Mouse (Mus musculus) MEL (cell line): ENCODE results near the gene Decr2. TPM values are rescaled to one million over a fixed set of nuclear protein-coding genes. Genes with fewer than 3 reads are reported as not detected.
"Not testable (repeated sequence)": the region's sequence is repeated elsewhere in the genome, so short reads cannot be mapped to it uniquely, and the experiment has no call there.

Experiments used
- DNase-seq: peaks from one replicate; pipeline ENCODE4 v3.0.0; 2011; ENCODE audit warnings: low read depth, low spot score
- H3K27ac ChIP-seq: 2 replicates; pipeline ENCODE4 v1.5.1; 2012; ENCODE audit warnings: low read depth, mild to moderate bottlenecking, control low read depth, low read length, moderate library complexity; ENCODE audit not compliant: control insufficient read depth
- H3K27me3 ChIP-seq, 2 experiments: fragments of 150-350 bp in 1 of 2; sonication (generic) in 1 of 2; 2 replicates each; pipeline ENCODE4 v1.6.1; 2012; ENCODE audit warnings: low read length in 2 of 2, mild to moderate bottlenecking in 2 of 2, improper control_type of control experiment in 1 of 2, moderate library complexity in 1 of 2; ENCODE audit not compliant: insufficient read depth in 2 of 2, control insufficient read depth in 1 of 2
- H3K36me3 ChIP-seq, 2 experiments: 2 replicates each; pipeline ENCODE4 v1.6.1; 2012 to 2014; ENCODE audit warnings: low read length in 2 of 2, improper control_type of control experiment in 1 of 2, inconsistent platforms in 1 of 2, mild to moderate bottlenecking in 1 of 2; ENCODE audit not compliant: insufficient read depth in 2 of 2, control insufficient read depth in 1 of 2
- H3K4me1 ChIP-seq, 2 experiments: fragments of 150-350 bp in 1 of 2; sonication (generic) in 1 of 2; 2 replicates each; pipeline ENCODE4 v1.6.1; 2012; ENCODE audit warnings: low read length in 2 of 2, improper control_type of control experiment in 1 of 2, mild to moderate bottlenecking in 1 of 2; ENCODE audit not compliant: insufficient read depth in 2 of 2, control insufficient read depth in 1 of 2
- H3K4me3 ChIP-seq, 2 experiments: fragments of 150-350 bp in 1 of 2; sonication (generic) in 1 of 2; 2 replicates each; pipeline ENCODE4 v1.5.1; 2012; ENCODE audit warnings: low read depth in 2 of 2, low read length in 2 of 2, mild to moderate bottlenecking in 2 of 2, moderate library complexity in 2 of 2, control low read depth in 1 of 2, improper control_type of control experiment in 1 of 2; ENCODE audit not compliant: control insufficient read depth in 1 of 2, insufficient read depth in 1 of 2
- H3K79me2 ChIP-seq: 2 replicates; pipeline ENCODE4 v1.6.1; 2012; ENCODE audit warnings: mild to moderate bottlenecking, low read length, moderate library complexity; ENCODE audit not compliant: control insufficient read depth, poor library complexity, insufficient read depth
- H3K9ac ChIP-seq: 2 replicates; pipeline ENCODE4 v1.6.1; 2012; ENCODE audit warnings: low read depth, mild to moderate bottlenecking, control low read depth, low read length, moderate library complexity; ENCODE audit not compliant: control insufficient read depth, poor library complexity, severe bottlenecking
- H3K9me3 ChIP-seq: fragments of 150-350 bp; sonication (generic); replicated peaks from 2 replicates; pipeline ENCODE4 v1.6.1; 2012; ENCODE audit warnings: mild to moderate bottlenecking, low read length, improper control_type of control experiment, moderate library complexity; ENCODE audit not compliant: insufficient read depth
- CTCF ChIP-seq, 3 experiments: IDR thresholded peaks in 2 of 3; conservative IDR thresholded peaks in 1 of 3; 2 replicates each; pipeline ENCODE4 v1.5.1; 2011 to 2012; ENCODE audit warnings: low read length in 3 of 3, low read depth in 2 of 3, mild to moderate bottlenecking in 2 of 3, improper control_type of control experiment in 1 of 3, inconsistent platforms in 1 of 3, mixed read lengths in 1 of 3, moderate library complexity in 1 of 3; ENCODE audit not compliant: control insufficient read depth in 1 of 3, insufficient read depth in 1 of 3, poor library complexity in 1 of 3, severe bottlenecking in 1 of 3
- ELF1 ChIP-seq: IDR thresholded peaks from 2 replicates; pipeline ENCODE4 v1.6.1; 2014; ENCODE audit warnings: low read depth, mild to moderate bottlenecking, inconsistent platforms, low read length, improper control_type of control experiment, moderate library complexity
- GATA1 ChIP-seq: IDR thresholded peaks from 2 replicates; pipeline ENCODE4 v1.6.1; 2011; ENCODE audit warnings: low read depth, low read length, improper control_type of control experiment
- JUND ChIP-seq: IDR thresholded peaks from 2 replicates; pipeline ENCODE4 v1.6.1; 2011; ENCODE audit warnings: low read depth, mild to moderate bottlenecking, improper control_type of control experiment, low read length
- KAT2A ChIP-seq: conservative IDR thresholded peaks from 2 replicates; pipeline ENCODE4 v1.6.1; 2012; ENCODE audit warnings: low read depth, low read length, improper control_type of control experiment, inconsistent platforms
- MAFK ChIP-seq: IDR thresholded peaks from 2 replicates; pipeline ENCODE4 v1.6.1; 2011; ENCODE audit warnings: low read depth, mild to moderate bottlenecking, low read length, improper control_type of control experiment, borderline replicate concordance
- MAZ ChIP-seq: IDR thresholded peaks from 2 replicates; pipeline ENCODE4 v1.6.1; 2012; ENCODE audit warnings: low read depth, mild to moderate bottlenecking, inconsistent platforms, low read length, improper control_type of control experiment
- NRF1 ChIP-seq: IDR thresholded peaks from 2 replicates; pipeline ENCODE4 v1.6.1; 2014; ENCODE audit warnings: low read depth, mild to moderate bottlenecking, inconsistent platforms, low read length, improper control_type of control experiment, moderate library complexity; ENCODE audit not compliant: poor library complexity, insufficient read depth, severe bottlenecking
- POLR2AphosphoS2 ChIP-seq: IDR thresholded peaks from 2 replicates; pipeline ENCODE4 v1.6.1; 2011; ENCODE audit warnings: low read length, improper control_type of control experiment
- POLR2AphosphoS5 ChIP-seq: IDR thresholded peaks from 2 replicates; pipeline ENCODE4 v1.6.1; 2012; ENCODE audit warnings: low read depth, borderline replicate concordance, mild to moderate bottlenecking, inconsistent platforms, low read length, moderate library complexity, mixed read lengths
- RAD21 ChIP-seq: IDR thresholded peaks from 2 replicates; pipeline ENCODE4 v1.6.1; 2011; ENCODE audit warnings: mild to moderate bottlenecking, low read depth, low read length, improper control_type of control experiment
- SMC3 ChIP-seq: IDR thresholded peaks from 2 replicates; pipeline ENCODE4 v1.6.1; 2011; ENCODE audit warnings: low read depth, low read length, improper control_type of control experiment
- TAL1 ChIP-seq: IDR thresholded peaks from 2 replicates; pipeline ENCODE4 v1.6.1; 2012; ENCODE audit warnings: mild to moderate bottlenecking, inconsistent platforms, low read length, moderate library complexity, mixed read lengths
- TCF12 ChIP-seq: IDR thresholded peaks from 2 replicates; pipeline ENCODE4 v1.6.1; 2014; ENCODE audit warnings: low read depth, mild to moderate bottlenecking, inconsistent platforms, low read length, improper control_type of control experiment, moderate library complexity
- ZKSCAN1 ChIP-seq: IDR thresholded peaks from 2 replicates; pipeline ENCODE4 v1.6.1; 2012; ENCODE audit warnings: low read depth, mild to moderate bottlenecking, inconsistent platforms, low read length, improper control_type of control experiment, moderate library complexity
- polyA plus RNA-seq, 2 experiments: library from polyadenylated mRNA; stranded (reverse) in 1 of 2; unstranded in 1 of 2; fragments of >175 nt in 1 of 2; fragments of >200 nt in 1 of 2; gene quantifications; 2 replicates each; pipeline versions ENCODE4 v1.2.1 to v1.2.4; 2012; ENCODE audit warnings: low replicate concordance in 2 of 2, low read depth in 1 of 2; ENCODE audit not compliant: insufficient read length in 2 of 2, insufficient read depth in 1 of 2, missing spikeins in 1 of 2
- total RNA-seq: library from RNA; depleted of rRNA; stranded (reverse); fragments of 300-350 nt; gene quantifications from 2 replicates; pipeline ENCODE4 v1.2.3, GENCODE M21; 2012

Decr2 gene
- total and polyA plus RNA-seq, 3 experiments: 6.5 to 11.3 TPM; not detected in 1

- Histone ChIP-seq H3K27ac (no peak overlapping the region), H3K36me3 (no peaks in the 10 kb centered on the region; a peak in 1 of 4 replicates), H3K79me2 (no peaks in the 10 kb centered on the region), H3K27me3 (no peaks in the 10 kb centered on the region), H3K4me3 (no peak overlapping the region), H3K9me3 (no peaks in the 10 kb centered on the region), H3K9ac (no peak overlapping the region), H3K4me1 (no peaks in the 10 kb centered on the region)
- DNase-seq: no peak
- TF ChIP-seq POLR2AphosphoS5 (no peak), NRF1 (no peak), TAL1 (no peak), GATA1 (no peak), TCF12 (no peak), ELF1 (no peak), ZKSCAN1 (no peak), MAFK (no peak)
Measured at GRCm38 (mm10) chr17:26042599-26043248, 47.4 kb downstream of the Decr2 start.

- peak; percentile 84 for DNase-seq
- Histone ChIP-seq H3K36me3 (no peaks in the 10 kb centered on the region; a peak in 1 of 4 replicates), H3K27ac (no peak overlapping the region), H3K27me3 (no peaks in the 10 kb centered on the region), H3K9me3 (no peaks in the 10 kb centered on the region), H3K79me2 (no peaks in the 10 kb centered on the region), H3K4me1 (no peaks in the 10 kb centered on the region), H3K4me3 (no peak overlapping the region), H3K9ac (no peak overlapping the region)
- TF ChIP-seq RAD21 (peak; percentile 51), MAFK (no peak), SMC3 (peak; percentile 82), TCF12 (no peak), POLR2AphosphoS2 (no peak), KAT2A (no peak), MAZ (no peak), JUND (no peak), CTCF (IDR thresholded peaks at IDR 0.05 in 2 of 3, conservative IDR thresholded peaks at IDR 0.05 in 1 of 3; ENCODE audit: control insufficient read depth in 1 of 3, insufficient read depth in 1 of 3, low read depth in 2 of 3, low read length in 3 of 3, poor library complexity in 1 of 3, severe bottlenecking in 1 of 3) (peak; percentile 84 to 93 (median 84))
Measured at GRCm38 (mm10) chr17:26041111-26041802, 48.9 kb downstream of the Decr2 start.

- not testable (repeated sequence) for H3K27ac ChIP-seq
Measured at GRCm38 (mm10) chr17:26040711-26041110, 49.4 kb downstream of the Decr2 start.

More at GRCm38 (mm10) chr17:26040711-26041110, 49.4 kb downstream of the Decr2 start:
- not testable (repeated sequence) for H3K4me3 ChIP-seq, H3K79me2 ChIP-seq, H3K27me3 ChIP-seq, H3K9ac ChIP-seq, DNase-seq, H3K9me3 ChIP-seq, H3K36me3 ChIP-seq, H3K4me1 ChIP-seq
